Mouse (Mus musculus) ES-E14 (cell line): ENCODE data around the gene Adam11.

Experiments used
- CHD2 ChIP-seq: IDR thresholded peaks from 2 replicates; pipeline ENCODE4 v1.6.1; 2014; ENCODE audit warnings: mild to moderate bottlenecking, low read depth, low read length, inconsistent platforms
- HCFC1 ChIP-seq: IDR thresholded peaks from 2 replicates; pipeline ENCODE4 v1.6.1; 2012; ENCODE audit warnings: low read length, inconsistent platforms, borderline replicate concordance; ENCODE audit not compliant: insufficient read depth
- MAFK ChIP-seq: IDR thresholded peaks from 2 replicates; pipeline ENCODE4 v1.6.1; 2014; ENCODE audit warnings: mild to moderate bottlenecking, low read depth, low read length, inconsistent platforms; ENCODE audit not compliant: insufficient read depth
- ZC3H11A ChIP-seq: IDR thresholded peaks from 2 replicates; pipeline ENCODE4 v1.6.1; 2012; ENCODE audit warnings: low read depth, mild to moderate bottlenecking, inconsistent platforms, low read length, borderline replicate concordance
- ZNF384 ChIP-seq: IDR thresholded peaks from 2 replicates; pipeline ENCODE4 v1.6.1; 2012; ENCODE audit warnings: low read depth, low read length, inconsistent platforms

GRCm38 (mm10) chr11:102780986-102781351 lies 19.7 kb downstream of the Adam11 start:
- TF ChIP-seq ZC3H11A = no peak
- no peak for TF ChIP-seq MAFK
- TF ChIP-seq ZNF384 = no peak
- TF ChIP-seq CHD2 = no peak
- TF ChIP-seq HCFC1 = no peak
